Mouse (Mus musculus): ENCODE results near the gene Dusp8. TPM values are rescaled to one million over a fixed set of nuclear protein-coding genes. Genes with fewer than 3 reads are reported as not detected.

The Dusp8 gene
- total and polyA plus RNA-seq, 3 experiments, result 0.14 to 1.5 (median 0.17) TPM

DNA sequence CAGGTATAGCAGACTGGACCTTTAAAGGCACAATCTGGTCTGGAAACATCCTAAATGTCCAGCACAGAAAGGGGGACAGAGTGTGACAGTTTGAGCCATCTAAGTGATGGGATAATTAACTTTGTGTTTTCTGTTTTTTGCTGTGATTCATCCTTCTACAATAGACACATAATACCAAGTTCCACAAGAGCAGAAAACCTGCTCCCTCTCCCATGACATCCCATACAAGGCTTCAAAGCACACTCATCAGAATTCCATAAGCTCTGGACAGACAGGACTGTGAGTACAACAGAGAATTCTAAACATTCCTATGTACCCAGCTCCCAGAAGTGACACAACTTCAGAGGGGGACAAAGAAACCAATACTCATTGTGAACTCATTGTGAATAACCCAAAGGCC lies 45.1 kb downstream of the Dusp8 start:
- TF ChIP-seq MAFK (IDR thresholded peaks at IDR 0.05; ENCODE audit: insufficient replicate concordance, low read length) (no peak), SIN3A (IDR thresholded peaks at IDR 0.05; ENCODE audit: low read length) (no peak), MXI1 (IDR thresholded peaks at IDR 0.05; ENCODE audit: low read depth, low read length) (no peak), ETS1 (conservative IDR thresholded peaks at IDR 0.05; ENCODE audit: low read depth, low read length) (no peak), GABPA (IDR thresholded peaks at IDR 0.05; ENCODE audit: insufficient replicate concordance, low read depth, low read length) (no peak), SMC3 (IDR thresholded peaks at IDR 0.05; ENCODE audit: low read depth, low read length) (no peak), POLR2A (IDR thresholded peaks at IDR 0.05; ENCODE audit: low read depth, low read length) (no peak), USF2 (conservative IDR thresholded peaks at IDR 0.05; ENCODE audit: low read depth, low read length) (no peak)
- dilution Hi-C loops (cut with MboI; ENCODE audit: extremely low pct_ligation_motif_present, extremely low pct_unique_long_range_greater_than_20kb, low sequenced_read_pairs), result no loop called here
- in situ Hi-C loops (cut with MboI; ENCODE audit: low pct_ligation_motif_present, low pct_unique_long_range_greater_than_20kb, low sequenced_read_pairs), result no loop called here
- H3K9ac ChIP-seq (ENCODE audit: insufficient read depth, low read depth), result no peak overlapping the region
- no peak overlapping the region for H3K27ac ChIP-seq (ENCODE audit: insufficient read depth, low read depth)
- 0 out of 2 replicates have a peak, but pooled peaks cover 2% of the 10 kb centered on the region for H3K79me2 ChIP-seq (replicated peaks; ENCODE audit: control insufficient read depth, extremely low read depth, insufficient read depth, poor library complexity, severe bottlenecking)
- no peaks in the 10 kb centered on the region for H3K27me3 ChIP-seq (replicated peaks)
- no peak for DNase-seq (ENCODE audit: extremely low read depth)
- no peaks in the 10 kb centered on the region for H3K4me1 ChIP-seq (ENCODE audit: control insufficient read depth in 1 of 2, insufficient read depth in 2 of 2)
- no peak overlapping the region for H3K4me2 ChIP-seq (ENCODE audit: insufficient read depth, low read depth, poor library complexity, severe bottlenecking)
- H3K9me3 ChIP-seq (replicated peaks; ENCODE audit: low read length), result no peaks in the 10 kb centered on the region
- H3K36me3 ChIP-seq (replicated peaks in 1 of 2; ENCODE audit: control insufficient read depth in 1 of 2, insufficient read depth in 1 of 2, low read length in 1 of 2), result peaks cover 0 to 72% of the 10 kb centered on the region in 2 experiments
- no peak overlapping the region for H3K4me3 ChIP-seq (replicated peaks in 1 of 3; ENCODE audit: low read depth in 2 of 3, low read length in 2 of 3, poor library complexity in 1 of 3)

GRCm38 (mm10) chr7:142045932-142046331 lies 49.7 kb downstream of the Dusp8 start:
- Histone ChIP-seq H3K4me1 (ENCODE audit: control insufficient read depth in 1 of 2, insufficient read depth in 2 of 2) (no peaks in the 10 kb centered on the region), H3K27ac (ENCODE audit: insufficient read depth, low read depth) (no peak overlapping the region), H3K4me3 (replicated peaks in 1 of 3; ENCODE audit: low read depth in 2 of 3, low read length in 2 of 3, poor library complexity in 1 of 3) (no peak overlapping the region), H3K36me3 (replicated peaks in 1 of 2; ENCODE audit: control insufficient read depth in 1 of 2, insufficient read depth in 1 of 2, low read length in 1 of 2) (peaks cover 0 to 59% of the 10 kb centered on the region in 2 experiments), H3K4me2 (ENCODE audit: insufficient read depth, low read depth, poor library complexity, severe bottlenecking) (no peak overlapping the region), H3K27me3 (replicated peaks) (no peaks in the 10 kb centered on the region), H3K79me2 (replicated peaks; ENCODE audit: control insufficient read depth, extremely low read depth, insufficient read depth, poor library complexity, severe bottlenecking) (0 out of 2 replicates have a peak, but pooled peaks cover 2% of the 10 kb centered on the region), H3K9me3 (replicated peaks; ENCODE audit: low read length) (no peaks in the 10 kb centered on the region), H3K9ac (ENCODE audit: insufficient read depth, low read depth) (no peak overlapping the region)
- DNase-seq (ENCODE audit: extremely low read depth), result no peak
- in situ Hi-C loops (cut with MboI; ENCODE audit: low pct_ligation_motif_present, low pct_unique_long_range_greater_than_20kb, low sequenced_read_pairs), result no loop called here
- dilution Hi-C loops (cut with MboI; ENCODE audit: extremely low pct_ligation_motif_present, extremely low pct_unique_long_range_greater_than_20kb, low sequenced_read_pairs), result no loop called here
- TF ChIP-seq GABPA (IDR thresholded peaks at IDR 0.05; ENCODE audit: insufficient replicate concordance, low read depth, low read length), result no peak
- TF ChIP-seq ZMIZ1 (IDR thresholded peaks at IDR 0.05; ENCODE audit: low read depth, low read length), result no peak
- no peak for TF ChIP-seq MXI1 (IDR thresholded peaks at IDR 0.05; ENCODE audit: low read depth, low read length)
- TF ChIP-seq NELFE (IDR thresholded peaks at IDR 0.05; ENCODE audit: low read depth, low read length), result no peak
- no peak for TF ChIP-seq MEF2A (IDR thresholded peaks at IDR 0.05; ENCODE audit: borderline replicate concordance, low read depth, low read length)
- TF ChIP-seq ELF1 (IDR thresholded peaks at IDR 0.05; ENCODE audit: low read depth, low read length), result no peak
- no peak for TF ChIP-seq CTCF (conservative IDR thresholded peaks at IDR 0.05 in 1 of 2, IDR thresholded peaks at IDR 0.05 in 1 of 2; ENCODE audit: low read depth in 2 of 2, low read length in 2 of 2)
- TF ChIP-seq CHD1 (IDR thresholded peaks at IDR 0.05; ENCODE audit: low read depth, low read length), result no peak
- TF ChIP-seq E2F4 (IDR thresholded peaks at IDR 0.05; ENCODE audit: insufficient replicate concordance, low read depth, low read length), result no peak
- TF ChIP-seq UBTF (IDR thresholded peaks at IDR 0.05; ENCODE audit: low read depth, low read length), result no peak
- no peak for TF ChIP-seq MAFK (IDR thresholded peaks at IDR 0.05; ENCODE audit: insufficient replicate concordance, low read length)
- no peak for TF ChIP-seq EP300 (IDR thresholded peaks at IDR 0.05; ENCODE audit: low read length)
- TF ChIP-seq JUN (IDR thresholded peaks at IDR 0.05; ENCODE audit: insufficient read depth, low read depth, low read length), result no peak
- no peak for TF ChIP-seq MYC (IDR thresholded peaks at IDR 0.05; ENCODE audit: low read depth, low read length)
- no peak for TF ChIP-seq RAD21 (IDR thresholded peaks at IDR 0.05; ENCODE audit: low read depth, low read length)
- TF ChIP-seq MAZ (IDR thresholded peaks at IDR 0.05; ENCODE audit: low read depth, low read length), result no peak
- TF ChIP-seq MAX (IDR thresholded peaks at IDR 0.05; ENCODE audit: low read length), result no peak
- TF ChIP-seq TCF12 (IDR thresholded peaks at IDR 0.05; ENCODE audit: low read depth, low read length), result no peak
- no peak for TF ChIP-seq SIN3A (IDR thresholded peaks at IDR 0.05; ENCODE audit: low read length)

Data from CH12.LX (cell line).